Mouse (Mus musculus) lung, embryonic 16.5 days (tissue): ENCODE measurements around the gene Scnm1. TPM values are rescaled to one million over a fixed set of nuclear protein-coding genes. Genes with fewer than 3 reads are reported as not detected.

ENCODE experiments used
- ATAC-seq: fragments of 200-750 bp; cut with Nextera tagmentation; 2 replicates; pipeline ENCODE4 v1.8.0; 2017; ENCODE audit warnings: low read depth, mild to moderate bottlenecking, moderate library complexity
- H3K27ac ChIP-seq: fragments of 300-500 bp; sonication (generic); 2 replicates; pipeline ENCODE4 v1.5.1; 2014; ENCODE audit warnings: mild to moderate bottlenecking, control low read depth, low read length
- H3K27me3 ChIP-seq: fragments of 300-500 bp; sonication (generic); 2 replicates; pipeline ENCODE4 v1.6.1; 2014; ENCODE audit warnings: low read depth, low read length, mixed read lengths; ENCODE audit not compliant: control insufficient read depth, insufficient read depth
- H3K36me3 ChIP-seq: fragments of 300-500 bp; sonication (generic); 2 replicates; pipeline ENCODE4 v1.6.1; 2014; ENCODE audit warnings: low read length; ENCODE audit not compliant: control insufficient read depth, insufficient read depth
- H3K4me1 ChIP-seq: fragments of 300-500 bp; sonication (generic); replicated peaks from 2 replicates; pipeline ENCODE4 v1.6.1; 2014; ENCODE audit warnings: low read length, mixed read lengths; ENCODE audit not compliant: control insufficient read depth, insufficient read depth
- H3K4me2 ChIP-seq: fragments of 300-500 bp; sonication (generic); 2 replicates; pipeline ENCODE4 v1.6.1; 2014; ENCODE audit warnings: low read depth, low read length, control low read depth
- H3K4me3 ChIP-seq: fragments of 300-500 bp; sonication (generic); 2 replicates; pipeline ENCODE4 v1.5.1; 2014; ENCODE audit warnings: mild to moderate bottlenecking, low read length, control low read depth
- H3K9ac ChIP-seq: fragments of 300-500 bp; sonication (generic); 2 replicates; pipeline ENCODE4 v1.6.1; 2014; ENCODE audit warnings: low read length, control low read depth
- H3K9me3 ChIP-seq: fragments of 300-500 bp; sonication (generic); 2 replicates; pipeline ENCODE4 v1.6.1; 2016; ENCODE audit warnings: low read length; ENCODE audit not compliant: control insufficient read depth
- WGBS: fragments of 180-500 bp; shearing (Covaris S2); extraction: QIAGEN DNeasy Blood & Tissue Kit; methylation state at CpG from one replicate; pipeline ENCODE4 v1.1.7; 2014; 5-methylcytosine and 5-hydroxymethylcytosine counted together
- polyA plus RNA-seq: library from polyadenylated mRNA; unstranded; fragments of >200 nt; fragmentation: Nextera tagmentation; extraction: Ambion mirVana; gene quantifications from 2 replicates; pipeline ENCODE4 v1.2.1, GENCODE M21; 2015

The Scnm1 gene
- polyA plus RNA-seq, 1 experiment from 2014 or later: 69.9 TPM

DNA sequence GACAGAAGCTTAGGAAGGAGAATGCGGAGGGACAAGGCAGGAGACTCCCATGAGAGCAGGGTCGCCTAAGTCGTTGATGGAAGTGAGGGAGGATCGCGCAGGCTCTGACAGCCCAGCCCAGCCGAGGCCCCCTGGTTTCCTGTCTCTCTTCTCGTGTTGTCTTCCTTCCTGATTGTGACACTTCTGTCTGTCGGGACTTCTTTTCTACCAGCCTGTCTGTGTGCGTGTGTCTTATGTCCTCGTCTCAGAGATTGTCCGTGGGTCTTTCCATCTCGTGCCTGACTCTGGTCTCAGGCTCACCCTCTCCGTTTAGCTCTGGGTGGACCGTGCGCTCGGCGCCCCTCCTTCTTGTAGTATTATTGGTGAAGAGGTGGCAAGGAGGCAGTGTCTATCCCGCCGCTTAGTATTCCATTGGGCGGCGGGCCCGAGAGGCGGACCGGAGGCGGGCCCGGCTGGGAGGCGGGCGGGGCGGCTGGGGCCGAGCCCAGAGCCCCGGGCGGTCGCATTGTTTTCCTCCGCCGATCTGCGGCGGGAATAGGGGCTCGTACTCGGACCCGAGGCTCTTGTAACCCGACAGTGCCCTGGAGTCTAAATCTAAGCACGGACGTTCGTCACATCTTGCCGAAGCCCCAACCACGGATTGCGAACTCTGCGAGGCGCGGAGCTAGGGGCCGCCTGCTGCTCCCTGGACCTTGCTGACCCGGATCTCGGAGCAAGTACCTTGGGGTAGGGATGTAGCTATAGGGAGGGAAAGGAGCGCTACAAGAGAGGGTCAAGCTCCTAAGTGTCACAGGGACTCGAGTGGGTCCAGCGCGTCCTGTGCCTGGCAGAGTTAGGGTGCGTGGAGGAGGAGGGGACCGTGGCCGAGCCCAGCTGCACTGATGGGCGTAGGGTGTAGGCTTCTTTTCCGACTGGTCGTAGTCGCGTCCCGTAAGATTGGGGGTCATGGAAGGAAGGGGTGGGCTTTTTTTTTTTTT lies 26.5 kb upstream of the Scnm1 start, which contains the start of gene Sema6c:
Gene Sema6c, plus strand, starts transcription at position 471 of the 977 bp plus-strand sequence.
- WGBS: under 1% methylated on average over 66 of the region's 66 CpGs
- Histone ChIP-seq H3K4me3 (peak within 1 kb of the TSS; percentile 81), H3K4me2 (peak within 1 kb of the TSS; percentile 95), H3K4me1 (peaks cover 31% of the 10 kb centered on the region), H3K27ac (peak within 1 kb of the TSS; percentile 38; the same call in 1 of the 2 replicates), H3K9me3 (no peaks in the 10 kb centered on the region), H3K36me3 (no peaks in the 10 kb centered on the region), H3K9ac (peak within 1 kb of the TSS; percentile 78), H3K27me3 (no peaks in the 10 kb centered on the region)
- peak; percentile 98 for ATAC-seq

DNA sequence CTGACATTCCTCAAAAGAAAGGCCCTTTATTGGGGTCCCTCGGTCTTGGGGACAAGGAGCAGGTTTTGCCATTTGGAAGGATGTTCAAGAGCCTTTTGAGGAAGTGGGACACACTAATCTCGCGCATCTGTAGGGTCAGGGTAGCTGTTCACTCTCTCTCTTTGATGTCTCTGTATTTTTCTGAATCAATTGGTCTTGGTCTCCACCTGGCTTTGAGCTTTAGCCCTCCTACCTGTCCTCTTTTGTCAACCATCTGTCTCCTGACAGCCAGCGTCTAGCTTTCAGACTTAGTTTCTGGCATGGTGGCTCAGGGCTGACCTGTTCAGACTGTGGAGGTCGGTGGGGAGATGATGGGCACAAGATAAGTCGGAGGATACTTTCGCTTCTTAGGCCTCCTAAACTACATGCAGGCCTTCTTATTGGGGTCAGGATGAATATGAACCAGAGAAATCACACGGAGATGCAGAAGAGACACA lies 25.7 kb upstream of the Scnm1 start:
- Histone ChIP-seq H3K4me3 (peak overlapping the region; percentile 81), H3K27ac (no peak overlapping the region), H3K4me2 (peak overlapping the region; percentile 95), H3K36me3 (no peaks in the 10 kb centered on the region), H3K4me1 (peaks cover 31% of the 10 kb centered on the region), H3K9ac (peak overlapping the region; percentile 64), H3K27me3 (no peaks in the 10 kb centered on the region), H3K9me3 (no peaks in the 10 kb centered on the region)
- no peak for ATAC-seq
- WGBS: 14% methylated on average over 8 of the region's 8 CpGs

DNA sequence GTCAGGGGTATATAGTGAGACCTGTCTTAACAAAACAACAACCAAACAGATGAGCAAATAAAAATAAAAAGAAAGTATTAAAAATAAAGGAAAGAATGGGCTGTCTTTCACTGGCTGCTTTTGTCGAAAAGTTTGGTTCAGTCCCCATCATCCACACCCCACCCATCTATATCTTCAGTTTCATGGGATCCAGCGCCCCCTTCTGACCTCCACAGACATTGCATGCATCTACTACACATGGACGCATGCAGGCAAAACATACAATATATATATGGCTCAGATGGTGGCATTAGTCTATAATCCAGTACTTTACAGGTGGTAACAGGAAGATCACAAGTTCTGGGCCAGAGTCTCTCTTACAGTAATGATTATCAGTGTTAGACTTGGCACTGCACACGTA lies 20.1 kb upstream of the Scnm1 start:
- Histone ChIP-seq H3K4me2 (no peak overlapping the region), H3K4me1 (no peaks in the 10 kb centered on the region), H3K9ac (no peak overlapping the region), H3K9me3 (no peaks in the 10 kb centered on the region), H3K27me3 (no peaks in the 10 kb centered on the region), H3K36me3 (no peaks in the 10 kb centered on the region), H3K4me3 (no peak overlapping the region), H3K27ac (no peak overlapping the region)
- ATAC-seq: 0 out of 2 replicates have a peak, but pooled peaks have one; percentile 7
- WGBS: 47% methylated on average over 4 of the region's 4 CpGs

DNA sequence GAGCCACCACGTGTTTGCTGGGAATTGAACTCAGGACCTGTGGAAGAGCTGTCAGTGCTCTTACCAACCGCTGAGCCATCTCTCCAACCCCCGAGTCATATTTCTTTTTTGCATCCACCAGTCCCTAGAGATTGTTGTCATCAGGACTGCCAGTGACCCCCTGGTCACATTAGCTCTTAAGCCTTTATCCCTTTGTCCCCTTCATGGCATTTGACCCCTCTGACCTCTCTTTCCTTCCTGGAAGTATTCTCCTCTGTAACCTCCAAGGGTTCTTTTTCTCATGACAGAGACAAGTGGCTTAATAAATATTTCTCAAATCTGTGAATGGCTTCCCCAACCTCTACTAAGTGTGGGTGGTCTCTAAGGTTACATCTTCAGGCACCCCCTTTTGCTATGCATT lies 14.1 kb upstream of the Scnm1 start:
- WGBS: 65% methylated on average over 3 of the region's 3 CpGs
- no peak overlapping the region for H3K9ac ChIP-seq
- no peaks in the 10 kb centered on the region for H3K9me3 ChIP-seq
- no peak overlapping the region for H3K4me2 ChIP-seq
- no peaks in the 10 kb centered on the region for H3K27me3 ChIP-seq
- H3K4me1 ChIP-seq: no peaks in the 10 kb centered on the region
- no peaks in the 10 kb centered on the region for H3K36me3 ChIP-seq
- no peak overlapping the region for H3K27ac ChIP-seq
- ATAC-seq: no peak
- no peak overlapping the region for H3K4me3 ChIP-seq

DNA sequence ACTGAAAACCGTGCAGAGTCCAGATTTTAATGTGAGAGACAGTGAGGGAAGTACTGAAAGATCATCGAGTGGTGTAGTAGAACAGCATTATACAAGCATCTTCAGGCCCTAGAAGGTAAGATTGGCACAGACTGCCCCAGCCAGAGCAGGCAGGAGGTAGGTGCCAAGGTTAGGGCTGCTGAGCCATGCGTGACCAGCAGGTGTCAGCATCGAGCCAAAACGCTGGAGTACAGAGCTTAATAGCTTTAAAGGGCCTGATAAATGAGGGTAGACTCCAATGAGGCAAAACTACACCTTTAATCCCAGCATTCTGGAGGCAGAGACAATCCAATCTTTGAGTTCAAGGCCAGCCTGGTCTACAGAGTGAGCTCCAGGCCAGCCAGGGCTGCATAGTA lies 8.8 kb upstream of the Scnm1 start:
- no peaks in the 10 kb centered on the region for H3K4me1 ChIP-seq
- WGBS: 9% methylated on average over 5 of the region's 5 CpGs

DNA sequence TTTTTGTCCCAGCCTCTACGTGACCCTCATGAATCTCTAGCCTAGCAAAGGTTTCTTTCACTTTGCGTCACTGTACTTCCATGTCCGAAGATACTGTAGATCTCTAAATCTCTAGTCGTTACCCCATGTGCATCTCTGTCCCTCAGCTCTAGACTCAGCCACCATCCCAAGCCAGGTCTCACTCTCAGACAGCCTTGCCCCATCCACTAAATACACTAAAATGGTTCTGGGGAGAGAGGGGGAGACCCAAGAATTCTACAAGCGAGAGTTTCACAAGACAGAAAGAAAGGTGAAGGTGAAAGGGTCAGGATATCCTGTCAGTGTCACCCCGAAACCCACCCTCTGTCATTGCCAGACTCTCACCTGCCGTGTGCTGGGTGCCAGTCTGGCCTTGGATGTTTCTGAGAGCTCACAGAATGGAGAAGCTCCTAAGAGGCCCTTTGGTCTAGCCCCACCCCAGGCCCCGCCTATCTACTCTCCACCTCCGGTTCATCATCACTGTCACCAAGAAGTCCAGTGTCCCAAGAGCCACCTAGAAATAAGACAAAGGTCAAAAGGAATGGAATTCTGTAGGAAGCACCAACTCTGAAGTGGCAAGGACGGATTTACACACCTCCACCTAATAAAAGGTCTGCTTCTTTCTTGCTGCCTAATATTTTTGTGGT lies 8.3 kb upstream of the Scnm1 start, which contains the start of gene Tnfaip8l2:
Gene Tnfaip8l2, minus strand, starts transcription at position 409 of the 665 bp plus-strand sequence.
- Histone ChIP-seq H3K27me3 (no peaks in the 10 kb centered on the region), H3K4me1 (no peaks in the 10 kb centered on the region), H3K36me3 (peaks cover 5% of the 10 kb centered on the region; the same call in 1 of the 2 replicates), H3K27ac (no peak within 1 kb of the TSS), H3K4me2 (no peak within 1 kb of the TSS), H3K4me3 (no peak within 1 kb of the TSS), H3K9ac (no peak within 1 kb of the TSS), H3K9me3 (no peaks in the 10 kb centered on the region)
- peak; percentile 55; the same call in 1 of the 2 replicates for ATAC-seq
- WGBS: 84% methylated on average over 10 of the region's 10 CpGs

More for the DNA sequence above, 8.8 kb upstream of the Scnm1 start:
- H3K9ac ChIP-seq: no peak overlapping the region
- no peak overlapping the region for H3K4me2 ChIP-seq
- no peak overlapping the region for H3K4me3 ChIP-seq
- no peaks in the 10 kb centered on the region for H3K9me3 ChIP-seq
- ATAC-seq: peak; percentile 77
- no peak overlapping the region for H3K27ac ChIP-seq
- peaks cover 5% of the 10 kb centered on the region; the same call in 1 of the 2 replicates for H3K36me3 ChIP-seq
- no peaks in the 10 kb centered on the region for H3K27me3 ChIP-seq

DNA sequence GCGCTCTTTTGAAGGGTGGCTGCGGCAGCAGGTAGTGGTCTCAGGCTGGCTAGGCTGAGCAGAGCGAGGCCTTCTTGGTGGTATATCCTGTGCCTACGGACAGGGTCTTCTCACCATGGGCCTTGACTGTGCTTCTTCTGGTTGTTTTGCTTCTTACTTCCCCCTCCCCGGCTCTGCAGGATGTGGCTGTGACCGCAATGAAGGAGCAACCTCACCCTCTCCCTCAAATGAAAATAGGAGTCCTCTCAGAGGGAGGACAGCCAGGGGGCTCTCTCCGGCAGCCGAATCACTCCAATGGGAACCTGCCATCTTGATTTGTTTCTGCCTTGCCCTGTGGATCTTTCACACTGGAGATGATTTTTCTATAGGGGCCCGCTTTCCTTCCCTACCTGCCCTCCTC lies 7.7 kb upstream of the Scnm1 start:
- Histone ChIP-seq H3K36me3 (peaks cover 5% of the 10 kb centered on the region; the same call in 1 of the 2 replicates), H3K4me2 (no peak overlapping the region), H3K27me3 (no peaks in the 10 kb centered on the region), H3K9ac (no peak overlapping the region), H3K4me1 (no peaks in the 10 kb centered on the region), H3K9me3 (no peaks in the 10 kb centered on the region), H3K4me3 (no peak overlapping the region), H3K27ac (no peak overlapping the region)
- ATAC-seq: no peak
- 92% methylated on average over 9 of the region's 9 CpGs for whole genome bisulfite sequencing

DNA sequence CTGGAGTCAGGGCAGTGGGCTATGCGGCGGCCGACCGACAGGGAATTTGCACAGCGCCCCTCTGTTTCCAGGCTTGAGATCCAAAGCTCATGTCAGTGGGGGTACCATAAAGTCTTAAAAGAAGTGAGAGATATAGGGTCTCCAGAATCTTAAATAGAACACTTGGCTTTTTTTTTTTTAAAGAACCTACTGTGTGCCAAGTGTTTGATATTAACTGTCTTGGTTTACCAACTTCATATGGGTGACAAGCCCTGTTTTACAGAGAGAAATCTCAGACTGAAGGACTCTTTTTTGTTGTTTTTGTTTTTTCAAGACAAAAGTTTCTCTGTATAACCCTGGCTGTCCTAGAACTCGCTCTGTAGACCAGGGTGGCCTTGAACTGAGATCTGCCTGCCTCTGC lies 7.0 kb upstream of the Scnm1 start:
- Histone ChIP-seq H3K9ac (no peak overlapping the region), H3K27me3 (no peaks in the 10 kb centered on the region), H3K9me3 (no peaks in the 10 kb centered on the region), H3K36me3 (peaks cover 5% of the 10 kb centered on the region; the same call in 1 of the 2 replicates), H3K27ac (no peak overlapping the region), H3K4me2 (no peak overlapping the region), H3K4me1 (peaks cover under 1% of the 10 kb centered on the region; the same call in 1 of the 2 replicates), H3K4me3 (no peak overlapping the region)
- WGBS: 91% methylated on average over 6 of the region's 6 CpGs
- ATAC-seq: no peak

DNA sequence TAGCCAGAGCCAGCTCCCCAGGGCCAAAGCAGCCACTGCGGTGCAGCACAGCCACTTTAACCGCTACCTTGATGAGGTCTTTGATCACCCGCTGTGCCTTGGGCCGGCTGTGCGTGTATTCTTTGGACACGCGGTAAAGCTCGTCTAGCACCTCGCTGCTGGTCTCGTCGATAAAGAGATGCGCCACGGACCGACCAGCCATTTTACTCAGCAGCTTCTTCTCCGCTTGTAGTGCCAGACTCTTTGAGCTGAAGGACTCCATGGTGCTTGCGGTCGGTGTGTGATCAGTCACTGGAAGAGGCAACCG lies 6.4 kb upstream of the Scnm1 start:
- no peak overlapping the region for H3K27ac ChIP-seq
- no peaks in the 10 kb centered on the region for H3K9me3 ChIP-seq
- no peak overlapping the region for H3K9ac ChIP-seq
- ATAC-seq: no peak
- 49% methylated on average over 18 of the region's 18 CpGs for WGBS
- H3K36me3 ChIP-seq: peaks cover 5% of the 10 kb centered on the region; the same call in 1 of the 2 replicates
- no peaks in the 10 kb centered on the region for H3K27me3 ChIP-seq
- no peak overlapping the region for H3K4me2 ChIP-seq
- H3K4me1 ChIP-seq: peaks cover 6% of the 10 kb centered on the region
- no peak overlapping the region for H3K4me3 ChIP-seq
